Mouse (Mus musculus) ES-Bruce4 (cell line): ENCODE results near the gene Add1. TPM values are rescaled to one million over a fixed set of nuclear protein-coding genes. Genes with fewer than 3 reads are reported as not detected.

Experiments used
- H3K27ac ChIP-seq: 2 replicates; pipeline ENCODE4 v1.5.1; 2012; ENCODE audit warnings: low read length, inconsistent platforms; ENCODE audit not compliant: insufficient read depth
- H3K27me3 ChIP-seq: 2 replicates; pipeline ENCODE4 v1.6.1; 2012; ENCODE audit warnings: mild to moderate bottlenecking, low read length, inconsistent platforms; ENCODE audit not compliant: control insufficient read depth, poor library complexity, insufficient read depth, severe bottlenecking
- H3K36me3 ChIP-seq: 2 replicates; pipeline ENCODE4 v1.6.1; 2012; ENCODE audit warnings: inconsistent platforms, mild to moderate bottlenecking, low read length, moderate library complexity; ENCODE audit not compliant: control insufficient read depth, poor library complexity, insufficient read depth, severe bottlenecking
- H3K4me1 ChIP-seq: one replicate; pipeline ENCODE4 v1.8.1; 2011; ENCODE audit warnings: low read length; ENCODE audit not compliant: control insufficient read depth, insufficient read depth
- H3K4me3 ChIP-seq: 2 replicates; pipeline ENCODE4 v1.5.1; 2011; ENCODE audit warnings: low read depth, mild to moderate bottlenecking, low read length
- H3K9ac ChIP-seq: 2 replicates; pipeline ENCODE4 v1.6.1; 2012; ENCODE audit warnings: low read depth, mild to moderate bottlenecking, inconsistent platforms; ENCODE audit not compliant: poor library complexity, severe bottlenecking
- H3K9me3 ChIP-seq: replicated peaks from 2 replicates; pipeline ENCODE4 v1.6.1; 2012; ENCODE audit warnings: mild to moderate bottlenecking, low read length, inconsistent platforms; ENCODE audit not compliant: control insufficient read depth, poor library complexity, insufficient read depth, severe bottlenecking
- CTCF ChIP-seq: IDR thresholded peaks from one replicate; pipeline ENCODE4 v1.8.1; 2011; ENCODE audit warnings: low read depth, low read length
- EP300 ChIP-seq: IDR thresholded peaks from 2 replicates; pipeline ENCODE4 v1.6.1; 2011; ENCODE audit warnings: low read depth, low read length; ENCODE audit not compliant: insufficient read depth
- POLR2A ChIP-seq: IDR thresholded peaks from one replicate; pipeline ENCODE4 v1.8.1; 2011; ENCODE audit warnings: low read length; ENCODE audit not compliant: insufficient read depth
- polyA plus RNA-seq: library from polyadenylated mRNA; stranded (reverse); fragments of >200 nt; gene quantifications from 2 replicates; pipeline ENCODE4 v1.2.4, GENCODE M21; 2011; ENCODE audit warnings: low read depth; ENCODE audit not compliant: missing spikeins, insufficient read depth, insufficient read length

Gene Add1
- polyA plus RNA-seq, 1 experiment, result 71.7 TPM

- no peaks in the 10 kb centered on the region for H3K27me3 ChIP-seq
- H3K4me1 ChIP-seq, result peaks cover 2% of the 10 kb centered on the region
- no peaks in the 10 kb centered on the region for H3K36me3 ChIP-seq
- no peak for TF ChIP-seq EP300
- TF ChIP-seq CTCF, result no peak
- no peak for TF ChIP-seq POLR2A
- H3K9ac ChIP-seq, result no peak overlapping the region
- no peak overlapping the region for H3K4me3 ChIP-seq
- no peaks in the 10 kb centered on the region for H3K9me3 ChIP-seq
- no peak overlapping the region for H3K27ac ChIP-seq
Measured at GRCm38 (mm10) chr5:34593202-34593727, 19.8 kb downstream of the Add1 start.

GRCm38 (mm10) chr5:34604576-34604975, 31.1 kb downstream of the Add1 start:
- H3K4me3 ChIP-seq, result no peak overlapping the region
- no peaks in the 10 kb centered on the region for H3K9me3 ChIP-seq
- TF ChIP-seq CTCF (no peak), POLR2A (no peak), EP300 (no peak)
- H3K9ac ChIP-seq, result no peak overlapping the region
- H3K36me3 ChIP-seq, result peaks cover 6% of the 10 kb centered on the region; the same call in 1 of the 2 replicates
- H3K27ac ChIP-seq, result no peak overlapping the region
- H3K4me1 ChIP-seq, result no peaks in the 10 kb centered on the region
- no peaks in the 10 kb centered on the region for H3K27me3 ChIP-seq

- Histone ChIP-seq H3K9me3 (no peaks in the 10 kb centered on the region), H3K27me3 (no peaks in the 10 kb centered on the region), H3K27ac (no peak overlapping the region), H3K9ac (no peak overlapping the region), H3K4me1 (no peaks in the 10 kb centered on the region), H3K4me3 (no peak overlapping the region), H3K36me3 (peaks cover 4% of the 10 kb centered on the region)
- TF ChIP-seq CTCF, result no peak
- TF ChIP-seq EP300, result no peak
- TF ChIP-seq POLR2A, result no peak
Measured at GRCm38 (mm10) chr5:34607100-34607880, 33.8 kb downstream of the Add1 start.

GRCm38 (mm10) chr5:34608226-34608625, 34.8 kb downstream of the Add1 start:
- no peaks in the 10 kb centered on the region for H3K9me3 ChIP-seq
- H3K36me3 ChIP-seq, result peaks cover 4% of the 10 kb centered on the region
- no peaks in the 10 kb centered on the region for H3K4me1 ChIP-seq
- H3K27me3 ChIP-seq, result no peaks in the 10 kb centered on the region
- no peak overlapping the region for H3K4me3 ChIP-seq
- H3K9ac ChIP-seq, result no peak overlapping the region
- TF ChIP-seq EP300 (no peak), POLR2A (no peak), CTCF (no peak)
- H3K27ac ChIP-seq, result no peak overlapping the region

- H3K36me3 ChIP-seq, result peaks cover 4% of the 10 kb centered on the region
- no peak overlapping the region for H3K27ac ChIP-seq
- H3K4me3 ChIP-seq, result no peak overlapping the region
- no peak overlapping the region for H3K9ac ChIP-seq
- TF ChIP-seq EP300 (no peak), CTCF (no peak), POLR2A (no peak)
- H3K4me1 ChIP-seq, result no peaks in the 10 kb centered on the region
- H3K9me3 ChIP-seq, result no peaks in the 10 kb centered on the region
- H3K27me3 ChIP-seq, result no peaks in the 10 kb centered on the region
Measured at GRCm38 (mm10) chr5:34609966-34610365, 36.5 kb downstream of the Add1 start.

GRCm38 (mm10) chr5:34632996-34633395, 59.5 kb downstream of the Add1 start:
- no peak overlapping the region for H3K9ac ChIP-seq
- H3K4me3 ChIP-seq, result no peak overlapping the region
- H3K9me3 ChIP-seq, result no peaks in the 10 kb centered on the region
- H3K4me1 ChIP-seq, result peaks cover 9% of the 10 kb centered on the region
- H3K36me3 ChIP-seq, result peaks cover 3% of the 10 kb centered on the region; the same call in 1 of the 2 replicates
- H3K27ac ChIP-seq, result no peak overlapping the region; the same call in 1 of the 2 replicates
- TF ChIP-seq POLR2A (no peak), CTCF (no peak), EP300 (no peak)
- no peaks in the 10 kb centered on the region for H3K27me3 ChIP-seq
